Mouse (Mus musculus) ES-Bruce4 (cell line): Measurements from ENCODE around the gene Rbck1. TPM values are rescaled to one million over a fixed set of nuclear protein-coding genes. Genes with fewer than 3 reads are reported as not detected.

Experiments used
- H3K27ac ChIP-seq: 2 replicates; pipeline ENCODE4 v1.5.1; 2012; ENCODE audit warnings: low read length, inconsistent platforms; ENCODE audit not compliant: insufficient read depth
- H3K27me3 ChIP-seq: 2 replicates; pipeline ENCODE4 v1.6.1; 2012; ENCODE audit warnings: mild to moderate bottlenecking, low read length, inconsistent platforms; ENCODE audit not compliant: control insufficient read depth, poor library complexity, insufficient read depth, severe bottlenecking
- H3K36me3 ChIP-seq: 2 replicates; pipeline ENCODE4 v1.6.1; 2012; ENCODE audit warnings: inconsistent platforms, mild to moderate bottlenecking, low read length, moderate library complexity; ENCODE audit not compliant: control insufficient read depth, poor library complexity, insufficient read depth, severe bottlenecking
- H3K4me1 ChIP-seq: one replicate; pipeline ENCODE4 v1.8.1; 2011; ENCODE audit warnings: low read length; ENCODE audit not compliant: control insufficient read depth, insufficient read depth
- H3K4me3 ChIP-seq: 2 replicates; pipeline ENCODE4 v1.5.1; 2011; ENCODE audit warnings: low read depth, mild to moderate bottlenecking, low read length
- H3K9ac ChIP-seq: 2 replicates; pipeline ENCODE4 v1.6.1; 2012; ENCODE audit warnings: low read depth, mild to moderate bottlenecking, inconsistent platforms; ENCODE audit not compliant: poor library complexity, severe bottlenecking
- H3K9me3 ChIP-seq: replicated peaks from 2 replicates; pipeline ENCODE4 v1.6.1; 2012; ENCODE audit warnings: mild to moderate bottlenecking, low read length, inconsistent platforms; ENCODE audit not compliant: control insufficient read depth, poor library complexity, insufficient read depth, severe bottlenecking
- CTCF ChIP-seq: IDR thresholded peaks from one replicate; pipeline ENCODE4 v1.8.1; 2011; ENCODE audit warnings: low read depth, low read length
- EP300 ChIP-seq: IDR thresholded peaks from 2 replicates; pipeline ENCODE4 v1.6.1; 2011; ENCODE audit warnings: low read depth, low read length; ENCODE audit not compliant: insufficient read depth
- POLR2A ChIP-seq: IDR thresholded peaks from one replicate; pipeline ENCODE4 v1.8.1; 2011; ENCODE audit warnings: low read length; ENCODE audit not compliant: insufficient read depth
- polyA plus RNA-seq: library from polyadenylated mRNA; stranded (reverse); fragments of >200 nt; gene quantifications from 2 replicates; pipeline ENCODE4 v1.2.4, GENCODE M21; 2011; ENCODE audit warnings: low read depth; ENCODE audit not compliant: missing spikeins, insufficient read depth, insufficient read length

The Rbck1 gene
- polyA plus RNA-seq, 1 experiment: 86.7 TPM

DNA sequence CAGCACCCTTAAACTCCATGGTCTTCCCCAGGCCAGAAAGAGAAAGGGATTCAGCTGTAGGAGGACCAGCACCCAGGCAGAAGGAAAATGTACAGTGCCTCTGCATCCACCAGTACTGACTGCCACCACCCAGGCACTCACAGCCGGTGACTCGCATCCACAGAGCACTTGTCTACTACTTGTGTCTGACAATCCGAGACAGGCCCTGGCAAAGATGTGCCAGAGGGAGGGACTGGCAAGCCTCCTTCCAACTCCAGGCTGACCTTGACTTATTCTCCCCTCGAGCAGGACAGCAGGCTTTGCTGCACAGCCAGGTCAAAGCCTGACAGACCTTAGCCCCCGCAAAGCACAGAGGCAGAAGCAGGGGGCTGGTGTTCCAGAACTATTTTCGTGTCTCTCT, 15.4 kb downstream of the Rbck1 start:
- no peak overlapping the region for H3K4me3 ChIP-seq
- no peak overlapping the region for H3K27ac ChIP-seq
- H3K9ac ChIP-seq: no peak overlapping the region
- H3K36me3 ChIP-seq: peaks cover 15% of the 10 kb centered on the region
- no peaks in the 10 kb centered on the region for H3K9me3 ChIP-seq
- no peaks in the 10 kb centered on the region for H3K4me1 ChIP-seq
- H3K27me3 ChIP-seq: no peaks in the 10 kb centered on the region
- TF ChIP-seq CTCF (no peak), EP300 (no peak), POLR2A (no peak)

DNA sequence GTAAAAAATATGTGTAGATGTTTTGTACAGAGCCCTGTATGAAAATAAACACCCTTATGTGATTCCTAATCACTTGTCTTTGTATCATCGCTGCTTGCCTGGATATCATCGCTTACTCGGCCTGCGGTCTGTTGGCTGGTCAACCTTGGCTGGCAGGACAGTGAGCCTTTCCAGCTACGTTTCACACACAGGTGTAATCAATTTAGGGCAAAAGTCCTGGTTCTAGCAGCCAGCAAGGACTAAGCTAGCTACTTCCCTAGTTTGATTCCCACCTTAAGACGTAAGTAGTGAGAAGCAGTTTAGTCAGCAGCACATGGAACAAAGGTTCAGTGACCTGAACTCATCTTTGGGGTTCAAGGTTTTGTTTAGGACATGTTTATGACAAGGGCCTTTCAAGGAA, 18.5 kb downstream of the Rbck1 start:
- Histone ChIP-seq H3K27ac (no peak overlapping the region), H3K9ac (no peak overlapping the region), H3K9me3 (no peaks in the 10 kb centered on the region), H3K27me3 (no peaks in the 10 kb centered on the region), H3K4me3 (no peak overlapping the region), H3K36me3 (peaks cover 13% of the 10 kb centered on the region), H3K4me1 (no peaks in the 10 kb centered on the region)
- TF ChIP-seq CTCF (no peak), POLR2A (no peak), EP300 (no peak)

DNA sequence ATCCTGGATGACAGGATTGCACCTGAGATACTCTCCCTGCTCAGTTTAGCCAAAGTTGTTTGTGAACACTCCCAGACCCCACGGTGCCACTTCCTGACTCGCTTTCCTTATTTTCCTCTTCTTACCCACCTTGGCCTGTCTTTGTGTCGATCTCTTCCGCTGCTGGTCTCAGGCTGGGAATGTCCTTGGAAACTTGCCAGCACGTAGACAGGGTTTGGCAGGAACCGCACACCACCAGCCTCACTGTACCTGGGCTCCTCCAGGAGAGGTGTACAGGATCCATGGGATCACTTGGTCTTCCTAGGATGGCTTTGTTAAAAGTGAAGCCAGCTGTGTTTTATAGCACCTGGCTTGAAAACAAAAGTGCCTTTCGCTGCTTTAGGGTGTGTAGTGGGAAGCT, 19.5 kb downstream of the Rbck1 start:
- H3K9ac ChIP-seq: no peak overlapping the region
- H3K27ac ChIP-seq: no peak overlapping the region
- no peaks in the 10 kb centered on the region for H3K9me3 ChIP-seq
- no peaks in the 10 kb centered on the region for H3K27me3 ChIP-seq
- H3K36me3 ChIP-seq: peaks cover 12% of the 10 kb centered on the region
- H3K4me1 ChIP-seq: no peaks in the 10 kb centered on the region
- TF ChIP-seq CTCF (no peak), POLR2A (no peak), EP300 (no peak)
- H3K4me3 ChIP-seq: no peak overlapping the region

DNA sequence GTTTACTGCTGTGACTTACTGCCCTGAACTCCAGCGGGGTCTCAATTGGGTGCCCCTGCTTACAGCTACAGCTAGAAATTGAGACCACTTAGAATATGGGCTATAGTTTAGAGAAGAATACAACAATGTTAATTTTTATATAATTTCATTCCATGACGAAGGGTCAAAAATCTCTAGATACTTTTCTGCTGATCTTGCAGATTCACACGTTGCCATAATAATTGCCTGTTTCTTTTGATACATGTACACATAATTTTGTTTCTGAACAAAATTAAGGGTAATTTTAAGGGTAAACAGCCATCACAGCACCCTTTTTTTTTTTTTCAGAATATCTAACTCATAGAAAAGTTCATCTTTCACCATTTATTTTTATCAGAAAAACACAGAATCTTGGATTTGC, 25.3 kb downstream of the Rbck1 start:
- no peak for TF ChIP-seq POLR2A
- TF ChIP-seq CTCF: no peak
- no peak for TF ChIP-seq EP300
- no peaks in the 10 kb centered on the region for H3K4me1 ChIP-seq
- H3K27me3 ChIP-seq: no peaks in the 10 kb centered on the region
- peaks cover 20% of the 10 kb centered on the region for H3K36me3 ChIP-seq
- no peak overlapping the region for H3K27ac ChIP-seq
- no peak overlapping the region for H3K9ac ChIP-seq
- H3K4me3 ChIP-seq: no peak overlapping the region
- no peaks in the 10 kb centered on the region for H3K9me3 ChIP-seq

DNA sequence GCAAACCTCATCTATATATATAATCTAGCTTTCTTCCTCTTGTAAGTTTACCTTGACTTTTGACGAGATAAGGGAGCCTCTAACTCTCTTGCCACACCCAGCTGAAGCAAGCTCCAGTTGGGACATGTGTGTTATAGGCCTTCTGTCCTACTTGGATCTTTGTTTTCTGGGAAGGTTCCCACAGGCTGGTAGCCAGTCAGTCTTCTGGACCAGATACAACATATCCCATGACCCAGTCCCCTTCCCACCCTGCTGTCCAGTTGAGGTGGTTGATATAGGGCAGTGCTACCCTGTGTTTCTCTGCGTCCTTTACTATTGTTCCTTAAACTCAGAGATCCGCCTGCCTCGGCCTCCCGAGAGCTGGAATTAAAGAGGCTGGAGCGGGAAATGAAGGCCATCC, 27.0 kb downstream of the Rbck1 start:
- H3K9ac ChIP-seq: no peak overlapping the region
- H3K9me3 ChIP-seq: no peaks in the 10 kb centered on the region
- no peak overlapping the region for H3K4me3 ChIP-seq
- no peaks in the 10 kb centered on the region for H3K4me1 ChIP-seq
- H3K27ac ChIP-seq: no peak overlapping the region
- TF ChIP-seq POLR2A (no peak), EP300 (no peak), CTCF (no peak)
- H3K36me3 ChIP-seq: peaks cover 21% of the 10 kb centered on the region
- no peaks in the 10 kb centered on the region for H3K27me3 ChIP-seq

- TF ChIP-seq CTCF (no peak), POLR2A (no peak), EP300 (no peak)
- Histone ChIP-seq H3K9ac (no peak overlapping the region), H3K4me1 (no peaks in the 10 kb centered on the region), H3K4me3 (no peak overlapping the region), H3K27ac (no peak overlapping the region), H3K9me3 (no peaks in the 10 kb centered on the region), H3K27me3 (no peaks in the 10 kb centered on the region), H3K36me3 (peaks cover 18% of the 10 kb centered on the region)
Measured at GRCm38 (mm10) chr2:152303781-152304180, 28.7 kb downstream of the Rbck1 start.
